Mouse (Mus musculus) liver, adult 2 months (tissue): ENCODE measurements around the gene Spryd3. TPM values are rescaled to one million over a fixed set of nuclear protein-coding genes. Genes with fewer than 3 reads are reported as not detected.
A peak's percentile ranks its signal among the peaks of the same experiment; 100 is the strongest.

Experiments
- DNase-seq: peaks from one replicate; pipeline ENCODE4 v3.0.0-alpha.2; 2011; ENCODE audit warnings: low read depth, low spot score; ENCODE audit errors: extremely low read depth
- H3K27ac ChIP-seq: fragments of 200-500 bp; replicated peaks from 2 replicates; pipeline ENCODE4 v1.5.1; 2012; ENCODE audit warnings: low read depth, mild to moderate bottlenecking, control low read depth, inconsistent platforms, low read length; ENCODE audit not compliant: insufficient read depth
- H3K27me3 ChIP-seq: fragments of 200-500 bp; 2 replicates; pipeline ENCODE4 v1.6.1; 2012; ENCODE audit warnings: mild to moderate bottlenecking, moderate library complexity, low read length, inconsistent platforms; ENCODE audit not compliant: control insufficient read depth, insufficient read depth
- H3K36me3 ChIP-seq: fragments of 200-500 bp; 2 replicates; pipeline ENCODE4 v1.6.1; 2012; ENCODE audit warnings: low read length, inconsistent platforms; ENCODE audit not compliant: control insufficient read depth, insufficient read depth
- H3K4me1 ChIP-seq: fragments of 200-500 bp; 2 replicates; pipeline ENCODE4 v1.6.1; 2011; ENCODE audit warnings: low read length; ENCODE audit not compliant: control insufficient read depth, insufficient read depth
- H3K4me3 ChIP-seq: fragments of 200-500 bp; 2 replicates; pipeline ENCODE4 v1.5.1; 2011; ENCODE audit warnings: low read depth, mild to moderate bottlenecking, control low read depth, low read length, moderate library complexity; ENCODE audit not compliant: insufficient read depth
- H3K79me2 ChIP-seq: fragments of 200-500 bp; 2 replicates; pipeline ENCODE4 v1.6.1; 2012; ENCODE audit warnings: inconsistent platforms, mild to moderate bottlenecking, low read length, moderate library complexity; ENCODE audit not compliant: control insufficient read depth, insufficient read depth
- H3K9ac ChIP-seq: fragments of 200-500 bp; 2 replicates; pipeline ENCODE4 v1.6.1; 2012; ENCODE audit warnings: low read depth, mild to moderate bottlenecking, control low read depth, inconsistent platforms, low read length
- CTCF ChIP-seq: fragments of 200-500 bp; IDR thresholded peaks from 2 replicates; pipeline ENCODE4 v1.5.1; 2011; ENCODE audit warnings: low read depth, low read length, control low read depth
- POLR2A ChIP-seq: fragments of 200-500 bp; IDR thresholded peaks from 2 replicates; pipeline ENCODE4 v1.6.1; 2011; ENCODE audit warnings: low read length, control low read depth; ENCODE audit not compliant: insufficient read depth; ENCODE audit errors: extremely low read depth
- WGBS: fragments of 180-500 bp; shearing (Covaris S2); methylation state at CpG from one replicate; pipeline ENCODE4 v1.1.7; 2018; 5-methylcytosine and 5-hydroxymethylcytosine counted together
- polyA plus RNA-seq: library from polyadenylated mRNA; depleted of rRNA; stranded (reverse); fragments of >200 nt; gene quantifications from 2 replicates; pipeline ENCODE4 v1.2.3, GENCODE M21; 2012
- total RNA-seq: library from RNA; depleted of rRNA; stranded (reverse); fragments of >200 nt; gene quantifications from 2 replicates; pipeline ENCODE4 v1.2.3, GENCODE M21; 2014

Gene Spryd3
- total and polyA plus RNA-seq, 2 experiments, result 9.2 to 20.7 TPM

- TF ChIP-seq CTCF (no peak), POLR2A (no peak)
- Histone ChIP-seq H3K27me3 (no peaks in the 10 kb centered on the region), H3K9ac (no peak overlapping the region), H3K4me3 (no peak overlapping the region), H3K79me2 (no peaks in the 10 kb centered on the region), H3K27ac (peak overlapping the region; percentile 48; the same call in 1 of the 2 replicates), H3K4me1 (peaks cover 32% of the 10 kb centered on the region), H3K36me3 (peaks cover 12% of the 10 kb centered on the region; the same call in 1 of the 2 replicates)
- WGBS, result 39% methylated on average over 7 of the region's 7 CpGs
- DNase-seq, result peak; percentile 59
Measured at GRCm38 (mm10) chr15:102176571-102177316, 40.7 kb upstream of the Spryd3 start.

GRCm38 (mm10) chr15:102175736-102176319 lies 39.8 kb upstream of the Spryd3 start:
- Histone ChIP-seq H3K27ac (no peak overlapping the region), H3K9ac (no peak overlapping the region), H3K4me3 (no peak overlapping the region), H3K79me2 (no peaks in the 10 kb centered on the region), H3K27me3 (no peaks in the 10 kb centered on the region), H3K36me3 (peaks cover 12% of the 10 kb centered on the region; the same call in 1 of the 2 replicates), H3K4me1 (peaks cover 29% of the 10 kb centered on the region)
- DNase-seq, result no peak
- 93% methylated on average over 16 of the region's 16 CpGs for whole genome bisulfite sequencing
- TF ChIP-seq CTCF, result no peak
- no peak for TF ChIP-seq POLR2A

GRCm38 (mm10) chr15:102173581-102173980 lies 37.5 kb upstream of the Spryd3 start:
- H3K36me3 ChIP-seq, result peaks cover 10% of the 10 kb centered on the region; the same call in 1 of the 2 replicates
- no peak overlapping the region for H3K9ac ChIP-seq
- no peaks in the 10 kb centered on the region for H3K27me3 ChIP-seq
- H3K4me3 ChIP-seq, result no peak overlapping the region
- 59% methylated on average over 3 of the region's 3 CpGs for WGBS
- DNase-seq, result peak; percentile 64
- no peak for TF ChIP-seq POLR2A
- no peak for TF ChIP-seq CTCF
- no peaks in the 10 kb centered on the region for H3K79me2 ChIP-seq
- H3K4me1 ChIP-seq, result peaks cover 13% of the 10 kb centered on the region
- H3K27ac ChIP-seq, result no peak overlapping the region

GRCm38 (mm10) chr15:102169064-102169463 lies 33.0 kb upstream of the Spryd3 start:
- WGBS, result 72% methylated on average over 2 of the region's 2 CpGs
- Histone ChIP-seq H3K4me3 (no peak overlapping the region), H3K36me3 (no peaks in the 10 kb centered on the region), H3K4me1 (no peaks in the 10 kb centered on the region; the same call in 1 of the 2 replicates), H3K9ac (no peak overlapping the region), H3K79me2 (no peaks in the 10 kb centered on the region), H3K27me3 (no peaks in the 10 kb centered on the region), H3K27ac (no peak overlapping the region)
- TF ChIP-seq CTCF, result no peak
- DNase-seq, result no peak

- Histone ChIP-seq H3K27ac (no peak overlapping the region), H3K79me2 (no peaks in the 10 kb centered on the region), H3K4me3 (no peak overlapping the region), H3K36me3 (no peaks in the 10 kb centered on the region), H3K27me3 (no peaks in the 10 kb centered on the region), H3K9ac (no peak overlapping the region), H3K4me1 (no peaks in the 10 kb centered on the region; the same call in 1 of the 2 replicates)
- no peak for DNase-seq
- WGBS, result 55% methylated on average over 6 of the region's 6 CpGs
- TF ChIP-seq POLR2A (no peak), CTCF (no peak)
Measured at GRCm38 (mm10) chr15:102167620-102168021, 31.6 kb upstream of the Spryd3 start.

- H3K79me2 ChIP-seq, result no peaks in the 10 kb centered on the region
- WGBS, result 69% methylated on average over 6 of the region's 6 CpGs
- no peak overlapping the region for H3K9ac ChIP-seq
- H3K36me3 ChIP-seq, result no peaks in the 10 kb centered on the region; the same call in 1 of the 2 replicates
- no peak for DNase-seq
- H3K4me3 ChIP-seq, result no peak overlapping the region
- H3K27me3 ChIP-seq, result no peaks in the 10 kb centered on the region
- H3K4me1 ChIP-seq, result no peaks in the 10 kb centered on the region
- TF ChIP-seq CTCF (no peak), POLR2A (no peak)
- no peak overlapping the region for H3K27ac ChIP-seq
Measured at GRCm38 (mm10) chr15:102165468-102166100, 29.6 kb upstream of the Spryd3 start.
